Mouse (Mus musculus) brown adipose tissue, adult 24 weeks (tissue): ENCODE measurements at regions not wholly inside any gene's neighbourhood (a gene's known extent, or its start where the extent isn't known, plus 50 kb on each side); places are given as distances from the start of the nearest gene placed in this dataset.

Experiments used
- H3K27ac ChIP-seq: fragments of 200-500 bp; replicated peaks from 2 replicates; pipeline ENCODE4 v1.5.1; 2012; ENCODE audit warnings: low read depth, mild to moderate bottlenecking, low read length
- H3K4me1 ChIP-seq: fragments of 200-500 bp; 2 replicates; pipeline ENCODE4 v1.6.1; 2012; ENCODE audit warnings: low read length, mixed read lengths; ENCODE audit not compliant: control insufficient read depth, insufficient read depth, insufficient read length
- H3K4me3 ChIP-seq: fragments of 200-500 bp; 2 replicates; pipeline ENCODE4 v1.5.1; 2012; ENCODE audit warnings: low read depth, mild to moderate bottlenecking, low read length, moderate library complexity; ENCODE audit not compliant: insufficient read depth

DNA sequence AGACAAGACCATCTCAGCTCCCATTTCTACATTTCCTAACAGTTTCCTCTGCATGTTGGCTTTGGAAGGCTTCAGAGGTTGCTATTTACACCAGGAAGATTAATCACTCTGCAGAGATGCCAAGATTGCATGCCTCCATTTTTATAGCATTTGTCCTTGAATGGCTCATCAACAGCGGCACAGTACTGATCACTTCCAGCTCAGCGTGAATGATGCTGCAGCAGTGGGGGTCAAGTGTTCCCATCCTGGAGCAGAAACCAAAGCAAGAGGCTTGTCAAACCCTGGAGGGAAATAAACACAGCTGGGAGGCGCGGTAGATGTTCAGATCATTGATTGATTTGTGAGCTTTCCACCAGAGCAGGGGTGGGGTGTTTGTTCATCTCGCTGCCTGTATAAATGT lies 572.2 kb upstream of the Hs6st1 start:
- Histone ChIP-seq H3K4me3 (no peak overlapping the region), H3K4me1 (no peaks in the 10 kb centered on the region), H3K27ac (no peak overlapping the region)

DNA sequence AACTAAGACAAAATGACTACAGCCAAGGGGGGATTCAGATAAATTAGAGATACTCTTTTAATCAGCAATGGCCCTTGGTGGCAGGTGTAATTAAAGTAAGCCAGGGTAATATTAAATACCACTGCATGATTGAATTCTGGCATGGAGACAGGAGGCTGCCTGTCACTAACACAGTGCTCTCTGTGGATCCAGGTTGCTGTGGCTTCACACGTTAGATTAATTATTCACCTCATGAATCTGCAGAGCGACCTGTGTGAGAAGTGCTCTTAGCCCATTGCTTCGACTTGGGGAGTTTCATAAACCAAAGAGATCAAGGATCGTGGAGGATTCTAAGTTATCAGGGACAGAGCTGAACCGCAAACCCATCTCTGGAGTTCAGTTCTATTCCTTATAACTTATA lies 545.2 kb upstream of the Hs6st1 start:
- H3K4me3 ChIP-seq = no peak overlapping the region
- H3K4me1 ChIP-seq = no peaks in the 10 kb centered on the region

DNA sequence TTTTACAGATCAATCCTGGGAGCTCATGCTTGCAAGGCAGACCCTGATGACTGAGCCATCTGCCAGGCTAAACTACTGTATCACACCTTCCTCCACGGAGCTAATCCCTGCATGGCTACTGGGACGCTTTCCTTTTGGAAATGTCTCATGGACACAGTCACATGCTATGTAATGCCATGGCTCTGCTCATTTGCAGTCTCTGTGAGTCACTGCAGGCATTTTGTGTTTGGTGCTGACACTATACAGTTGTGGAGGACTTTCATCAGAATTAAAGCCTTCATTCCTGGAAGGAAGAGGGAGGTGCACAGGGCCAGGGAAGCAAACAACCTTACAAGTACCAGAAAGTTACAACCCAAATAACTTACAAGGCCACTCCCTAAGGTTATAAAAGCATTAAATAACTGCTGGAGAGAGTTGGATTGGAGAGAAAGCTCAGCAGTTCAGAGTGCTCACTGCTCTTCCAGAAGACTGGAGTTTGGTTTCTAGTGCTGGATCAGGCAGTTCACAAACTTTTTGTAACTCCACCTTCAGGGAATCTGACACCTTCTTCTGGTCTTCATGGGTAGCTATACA lies 544.3 kb upstream of the Hs6st1 start:
- Histone ChIP-seq H3K4me3 (no peak overlapping the region), H3K4me1 (no peaks in the 10 kb centered on the region), H3K27ac (no peak overlapping the region)

More for the DNA sequence above, 545.2 kb upstream of the Hs6st1 start:
- no peak overlapping the region for H3K27ac ChIP-seq

DNA sequence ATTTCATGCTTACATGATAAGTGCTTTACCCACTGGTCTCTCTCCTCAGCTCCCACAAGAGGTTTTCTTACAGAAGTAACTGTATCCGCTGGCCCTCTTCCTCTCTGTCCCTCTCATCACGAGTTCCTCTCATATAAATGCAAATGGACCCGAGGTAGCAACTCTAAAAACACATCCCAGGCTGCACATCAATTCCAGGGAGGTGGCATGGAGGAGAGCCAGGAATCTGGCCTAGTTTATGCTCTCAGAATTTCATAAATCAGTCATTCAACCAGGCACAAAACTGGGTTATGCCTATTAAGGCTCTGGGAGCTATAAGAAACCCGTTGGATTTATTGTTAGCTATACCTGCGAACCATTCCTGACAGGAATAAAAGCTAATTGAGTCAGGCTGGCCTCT lies 543.4 kb upstream of the Hs6st1 start:
- Histone ChIP-seq H3K4me3 (no peak overlapping the region), H3K27ac (no peak overlapping the region), H3K4me1 (no peaks in the 10 kb centered on the region)

DNA sequence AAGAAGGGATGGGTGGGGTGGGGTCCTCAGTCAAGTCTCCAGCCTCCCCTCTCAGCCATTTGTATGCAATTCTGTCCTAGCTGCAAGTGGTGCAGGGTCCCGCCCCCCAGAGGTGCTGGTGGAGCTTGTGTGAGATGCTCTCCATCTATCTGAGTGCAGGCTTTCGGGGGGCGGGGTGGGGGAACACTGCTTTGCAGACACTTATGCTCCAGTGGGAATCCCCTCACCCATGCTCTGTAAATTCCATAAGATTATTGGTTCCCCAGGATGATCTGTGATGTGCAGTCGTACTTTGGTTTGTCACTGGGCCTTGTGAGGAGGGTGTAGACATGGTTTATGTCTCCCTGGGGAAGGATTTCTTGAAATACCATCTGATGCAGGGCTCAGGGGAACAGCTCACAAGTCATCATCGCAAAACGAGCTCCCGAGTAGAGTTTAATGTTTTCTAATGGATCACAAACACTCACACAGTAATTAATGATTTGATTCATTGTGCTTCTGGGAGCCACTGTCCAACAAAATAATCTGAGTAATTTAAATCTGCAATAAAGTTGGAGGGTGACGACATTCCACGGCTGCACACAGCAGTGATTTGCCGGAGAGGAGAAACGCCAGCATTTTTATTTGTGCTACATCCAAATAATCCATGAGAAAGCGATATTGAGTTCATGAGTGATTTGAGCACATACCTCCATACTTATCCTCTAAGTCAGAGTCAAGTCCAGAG lies 540.3 kb upstream of the Hs6st1 start:
- no peaks in the 10 kb centered on the region for H3K4me1 ChIP-seq
- no peak overlapping the region for H3K4me3 ChIP-seq
- no peak overlapping the region for H3K27ac ChIP-seq

DNA sequence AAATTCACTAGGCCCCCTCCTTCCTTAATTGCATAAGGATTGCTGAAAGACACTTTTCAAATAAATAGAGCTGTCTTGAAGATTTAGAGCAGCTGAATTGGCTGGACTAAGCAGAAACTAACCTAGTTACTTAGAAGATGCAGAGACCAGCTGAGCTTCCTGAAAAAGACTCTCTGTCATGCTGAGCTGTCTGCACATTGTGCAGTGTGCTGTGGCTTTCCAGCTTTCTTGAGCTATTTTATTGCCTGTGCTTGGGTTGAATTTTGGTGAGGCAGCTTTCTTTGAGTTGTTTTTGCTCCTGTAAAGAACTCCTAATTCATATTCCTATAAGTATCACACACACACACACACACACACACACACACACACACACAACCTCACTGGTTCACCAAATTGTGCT lies 532.7 kb upstream of the Hs6st1 start:
- H3K27ac ChIP-seq = no peak overlapping the region
- no peak overlapping the region for H3K4me3 ChIP-seq
- no peaks in the 10 kb centered on the region for H3K4me1 ChIP-seq

DNA sequence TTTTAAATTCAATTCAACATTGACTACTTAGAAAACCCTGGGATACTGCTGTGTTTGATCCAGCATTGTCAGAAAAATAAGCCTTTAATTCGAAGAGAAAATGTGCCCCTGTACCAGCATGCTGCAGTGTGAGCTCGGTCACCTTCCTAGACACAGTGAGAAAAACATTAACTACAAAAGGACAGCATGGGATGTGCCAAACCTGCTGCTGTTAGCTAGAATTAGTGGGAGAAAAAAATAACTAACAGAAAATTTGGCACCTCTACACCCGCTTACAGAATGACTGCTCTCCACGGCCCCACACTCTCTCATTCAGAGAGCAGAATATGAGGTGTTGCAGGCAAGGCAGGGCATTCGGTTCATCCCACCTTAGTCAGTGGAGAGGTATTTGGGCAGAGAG lies 531.9 kb upstream of the Hs6st1 start:
- Histone ChIP-seq H3K4me3 (no peak overlapping the region), H3K27ac (no peak overlapping the region), H3K4me1 (no peaks in the 10 kb centered on the region)

DNA sequence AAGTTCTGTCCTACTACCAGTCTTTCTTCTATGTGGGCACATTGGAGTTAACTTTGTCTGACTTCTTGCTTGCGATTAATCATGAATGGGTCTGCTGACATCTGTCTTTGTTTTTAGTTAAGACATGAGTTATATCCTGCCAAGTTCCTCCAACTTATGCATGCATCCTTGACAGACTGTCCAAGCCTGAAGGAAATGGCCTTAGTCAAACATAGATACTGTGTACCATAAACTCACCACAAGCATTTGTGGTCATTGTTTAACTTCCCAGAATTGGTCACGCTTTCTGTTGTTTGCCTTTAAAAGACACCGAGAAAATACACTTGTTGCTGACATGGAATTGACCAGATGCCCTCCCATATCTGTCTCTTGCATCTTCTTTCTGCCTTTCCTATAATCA lies 519.4 kb upstream of the Hs6st1 start:
- Histone ChIP-seq H3K4me1 (no peaks in the 10 kb centered on the region), H3K27ac (no peak overlapping the region)

DNA sequence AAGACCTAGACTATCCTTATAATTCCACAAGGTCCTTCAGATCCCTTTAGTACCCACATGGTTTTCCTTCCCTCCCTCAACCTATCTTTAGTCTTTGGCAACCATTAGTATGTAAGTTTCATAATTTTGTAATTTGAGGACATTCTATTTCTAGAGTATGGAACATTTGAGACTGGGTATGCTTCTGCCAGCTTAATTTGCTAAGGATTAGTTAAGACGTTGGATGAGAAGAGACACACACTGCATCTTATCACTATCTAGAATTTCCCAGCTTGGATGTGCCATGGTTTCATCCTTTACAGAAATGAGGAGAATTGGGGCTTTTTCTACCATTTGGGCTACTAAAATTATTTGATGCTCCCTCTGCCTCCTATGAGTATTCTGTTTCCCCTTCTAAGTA lies 516.7 kb upstream of the Hs6st1 start:
- Histone ChIP-seq H3K4me3 (no peak overlapping the region), H3K27ac (no peak overlapping the region), H3K4me1 (no peaks in the 10 kb centered on the region)

More for the DNA sequence above, 519.4 kb upstream of the Hs6st1 start:
- no peak overlapping the region for H3K4me3 ChIP-seq

DNA sequence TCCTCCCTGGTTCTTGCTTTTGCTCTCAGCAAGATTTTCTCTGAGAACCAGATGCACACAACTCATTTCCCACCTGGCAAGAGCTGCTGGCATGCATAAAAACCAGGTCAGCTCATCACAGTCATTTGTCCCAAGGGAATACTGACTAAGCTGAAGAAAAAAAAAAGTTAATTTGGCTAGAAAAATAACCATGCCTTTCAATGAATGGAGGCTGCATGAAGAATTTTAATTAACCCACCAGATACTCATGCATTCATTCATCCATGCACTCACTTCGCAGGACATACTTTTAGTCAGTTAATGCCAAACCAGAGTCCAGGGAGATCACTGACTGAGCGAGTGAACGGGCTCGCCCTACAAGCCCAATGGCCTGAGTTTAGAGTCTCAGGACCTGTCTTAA lies 505.4 kb upstream of the Hs6st1 start:
- H3K4me3 ChIP-seq = no peak overlapping the region
- no peak overlapping the region for H3K27ac ChIP-seq
- H3K4me1 ChIP-seq = no peaks in the 10 kb centered on the region

DNA sequence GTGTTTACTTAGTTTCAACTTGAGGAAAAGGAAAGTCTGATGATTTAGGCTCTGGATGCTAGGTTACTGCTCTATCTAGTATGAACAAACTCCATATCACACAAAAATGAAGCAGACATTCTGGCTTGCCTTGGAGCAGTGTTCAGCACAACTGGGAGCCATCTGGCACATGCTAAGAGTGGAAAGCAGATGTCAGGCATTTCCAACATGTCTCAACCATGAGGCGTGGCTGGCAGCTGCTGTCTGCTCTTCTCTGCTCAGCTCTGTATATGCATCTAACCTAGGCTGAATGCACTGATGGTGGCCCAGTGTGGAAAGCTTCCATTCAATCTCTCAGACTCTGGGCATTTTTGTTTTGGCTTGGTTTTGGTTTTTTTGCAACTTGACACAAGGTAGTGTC lies 493.0 kb upstream of the Hs6st1 start:
- Histone ChIP-seq H3K4me1 (no peaks in the 10 kb centered on the region), H3K27ac (no peak overlapping the region)

DNA sequence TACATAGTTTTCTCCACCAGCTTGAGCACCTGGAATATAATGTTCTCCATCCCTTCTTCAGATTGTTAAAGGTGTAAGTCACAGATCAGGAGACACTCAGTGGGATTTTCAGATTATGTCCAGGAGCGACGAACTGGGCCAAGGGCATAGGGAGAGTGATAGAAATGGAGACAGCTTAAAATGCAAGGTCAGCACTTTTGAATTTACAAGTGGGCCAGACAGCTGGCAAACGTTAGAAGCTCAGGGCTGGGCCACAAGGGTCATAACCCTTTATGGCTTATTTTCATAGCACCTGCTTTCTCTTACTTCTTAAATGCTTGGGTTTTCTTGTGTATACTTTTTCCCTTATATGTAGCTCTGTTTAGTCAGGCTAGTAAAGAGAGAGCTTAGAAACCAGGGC lies 488.8 kb upstream of the Hs6st1 start:
- Histone ChIP-seq H3K4me3 (no peak overlapping the region), H3K27ac (no peak overlapping the region), H3K4me1 (no peaks in the 10 kb centered on the region)

More for the DNA sequence above, 493.0 kb upstream of the Hs6st1 start:
- no peak overlapping the region for H3K4me3 ChIP-seq

DNA sequence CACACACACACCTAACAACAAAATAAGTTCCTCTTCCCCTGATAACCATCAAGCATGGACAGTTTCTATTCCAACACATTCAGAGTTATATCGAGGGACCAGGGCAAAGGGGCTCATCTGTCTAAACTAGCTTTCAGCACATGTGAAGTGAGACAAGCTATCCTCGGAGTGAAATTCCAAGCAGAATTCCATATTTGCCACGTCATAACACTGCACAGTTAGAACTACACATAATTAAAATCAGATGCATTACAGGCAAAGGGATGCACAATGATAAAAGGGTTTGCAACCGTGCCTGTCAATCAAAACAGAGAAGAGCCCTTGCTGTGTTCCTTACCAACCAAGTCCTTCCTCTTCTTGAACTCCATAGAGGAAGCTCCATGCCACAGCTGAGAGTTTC lies 488.2 kb upstream of the Hs6st1 start:
- no peak overlapping the region for H3K27ac ChIP-seq
- H3K4me1 ChIP-seq = no peaks in the 10 kb centered on the region
- H3K4me3 ChIP-seq = no peak overlapping the region

DNA sequence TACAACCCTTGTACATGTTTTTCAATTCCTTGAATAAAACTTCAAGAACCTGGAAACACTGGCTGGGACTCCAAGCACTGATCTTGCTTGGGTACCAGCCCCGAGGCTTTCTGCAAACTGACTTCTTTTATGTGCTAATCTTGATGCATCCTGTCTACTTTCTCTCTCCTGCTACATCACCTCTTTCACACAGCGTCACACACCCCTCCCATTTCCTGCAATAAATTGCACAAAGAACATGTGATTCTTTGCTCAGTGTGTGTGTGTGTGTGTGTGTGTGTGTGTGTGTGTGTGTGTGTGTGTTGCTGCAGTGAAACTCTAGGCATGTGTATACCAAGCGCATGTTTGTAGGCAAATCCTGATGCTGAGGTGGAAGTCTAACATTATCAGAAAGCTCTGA lies 487.7 kb upstream of the Hs6st1 start:
- Histone ChIP-seq H3K4me1 (no peaks in the 10 kb centered on the region), H3K4me3 (no peak overlapping the region), H3K27ac (no peak overlapping the region)

DNA sequence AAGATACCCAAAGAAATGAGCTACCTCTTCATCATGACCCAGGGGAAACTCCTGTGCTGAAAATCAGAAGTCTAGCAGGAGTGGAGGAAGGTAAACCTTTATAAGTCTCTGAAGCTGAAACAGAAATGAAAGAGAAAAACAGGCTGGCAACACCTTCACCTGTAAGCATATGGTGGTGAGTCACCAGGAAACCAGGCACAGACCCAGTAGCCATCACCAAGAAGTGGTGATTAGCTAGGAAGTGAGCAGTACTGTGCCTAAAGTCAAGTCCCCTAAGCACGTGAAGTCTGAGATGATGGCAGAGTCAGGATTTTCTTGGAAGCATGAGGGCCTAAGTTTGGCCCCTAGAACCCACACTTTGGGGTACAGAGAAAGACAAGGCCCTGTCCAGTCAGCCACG lies 480.3 kb upstream of the Hs6st1 start:
- H3K27ac ChIP-seq = no peak overlapping the region
- H3K4me1 ChIP-seq = no peaks in the 10 kb centered on the region
- H3K4me3 ChIP-seq = no peak overlapping the region

DNA sequence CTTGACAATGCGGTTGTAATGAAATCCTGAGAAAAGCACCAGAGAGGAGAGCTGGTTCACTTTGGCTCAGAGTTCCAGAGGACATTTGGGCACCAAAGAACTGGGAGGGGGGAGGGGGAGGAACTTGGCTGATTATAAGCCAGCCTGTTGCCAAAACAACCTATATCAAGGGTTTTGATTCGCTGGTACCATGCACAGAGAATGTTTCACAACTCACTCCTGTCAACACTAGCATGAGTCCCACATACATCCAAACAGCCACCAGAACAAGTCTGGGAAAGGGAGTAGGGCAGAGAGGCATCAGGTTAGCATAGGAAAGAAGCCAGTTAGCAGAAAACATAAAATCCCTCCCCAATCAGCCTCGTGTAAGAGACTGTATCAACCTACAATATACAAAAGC lies 479.3 kb upstream of the Hs6st1 start:
- Histone ChIP-seq H3K4me1 (no peaks in the 10 kb centered on the region), H3K4me3 (no peak overlapping the region), H3K27ac (no peak overlapping the region)
